Mouse (Mus musculus) erythroblast, embryonic 14.5 days (primary cell): ENCODE data around the gene Slc25a30.

Experiments used
- GATA1 ChIP-seq: IDR thresholded peaks from 2 replicates; pipeline ENCODE4 v1.6.1; 2012; ENCODE audit warnings: low read length, inconsistent platforms, mixed read lengths
- TAL1 ChIP-seq: IDR thresholded peaks from 3 replicates; pipeline ENCODE4 v1.6.1; 2012; ENCODE audit warnings: low read length, inconsistent platforms, mixed read lengths

GRCm38 (mm10) chr14:75833546-75834250 is 46.9 kb upstream of the Slc25a30 start:
- TF ChIP-seq TAL1 (no peak), GATA1 (no peak)
